Mouse (Mus musculus) megakaryocyte, embryonic 14.5 days (primary cell): ENCODE results near the gene Baiap2.

Experiments
- FLI1 ChIP-seq: IDR thresholded peaks from 2 replicates; pipeline ENCODE4 v1.6.1; 2012; ENCODE audit warnings: low read length, inconsistent platforms, mixed read lengths
- GATA1 ChIP-seq: IDR thresholded peaks from 3 replicates; pipeline ENCODE4 v1.6.1; 2012; ENCODE audit warnings: mixed read lengths, low read length, inconsistent platforms, borderline replicate concordance

GRCm38 (mm10) chr11:120021367-120021766, 78.8 kb downstream of the Baiap2 start:
- TF ChIP-seq GATA1 (no peak), FLI1 (no peak)
